Mouse (Mus musculus): Measurements from ENCODE around the gene Dazap1. TPM values are rescaled to one million over a fixed set of nuclear protein-coding genes. Genes with fewer than 3 reads are reported as not detected.

Gene Dazap1
- polyA plus RNA-seq, 1 experiment, result 43.5 TPM

DNA sequence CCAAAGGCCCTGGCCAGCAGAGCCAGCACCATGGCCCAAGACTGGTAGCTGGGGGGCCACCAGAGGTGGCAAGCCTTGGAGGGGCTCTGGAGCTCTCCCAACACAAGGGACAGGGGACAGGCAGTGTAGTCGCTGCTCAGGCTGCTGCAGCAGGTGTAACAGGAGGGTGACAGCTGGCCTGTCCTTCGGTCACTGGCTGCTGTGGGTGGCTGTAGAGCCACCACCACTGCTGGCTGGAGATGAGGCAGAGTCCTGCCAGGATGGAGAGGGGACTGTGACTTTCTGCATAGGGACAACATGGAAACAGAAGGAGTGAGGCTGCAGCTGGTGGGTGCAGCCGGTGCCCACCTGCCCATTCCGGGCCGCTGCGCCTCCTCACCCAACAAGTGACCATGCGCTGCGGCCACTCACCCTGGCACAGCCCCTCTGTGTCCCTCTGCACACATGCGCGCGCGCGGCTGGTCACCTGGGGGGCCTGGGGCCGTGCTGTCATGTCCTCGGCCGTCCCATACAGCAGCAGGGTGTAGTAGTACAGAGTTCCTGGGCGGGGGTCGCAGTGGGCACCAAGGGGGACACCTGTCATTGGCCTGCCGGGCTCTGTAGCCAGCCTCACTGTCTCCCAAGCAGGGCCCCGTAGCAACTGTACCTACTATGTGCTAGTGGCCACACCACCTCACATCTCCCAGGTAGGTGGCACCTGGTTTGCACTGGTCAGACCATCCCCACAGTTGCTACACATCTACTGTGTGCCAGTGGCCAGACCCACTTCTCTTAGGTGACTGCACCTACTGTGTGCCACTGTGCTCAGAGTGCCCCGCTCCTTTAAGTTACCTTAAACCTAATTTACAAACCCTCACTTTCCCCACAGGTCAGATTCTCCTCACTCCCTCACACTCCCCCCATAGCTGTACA lies 60.6 kb downstream of the Dazap1 start:
- no peak for DNase-seq (ENCODE audit: low read depth)

DNA sequence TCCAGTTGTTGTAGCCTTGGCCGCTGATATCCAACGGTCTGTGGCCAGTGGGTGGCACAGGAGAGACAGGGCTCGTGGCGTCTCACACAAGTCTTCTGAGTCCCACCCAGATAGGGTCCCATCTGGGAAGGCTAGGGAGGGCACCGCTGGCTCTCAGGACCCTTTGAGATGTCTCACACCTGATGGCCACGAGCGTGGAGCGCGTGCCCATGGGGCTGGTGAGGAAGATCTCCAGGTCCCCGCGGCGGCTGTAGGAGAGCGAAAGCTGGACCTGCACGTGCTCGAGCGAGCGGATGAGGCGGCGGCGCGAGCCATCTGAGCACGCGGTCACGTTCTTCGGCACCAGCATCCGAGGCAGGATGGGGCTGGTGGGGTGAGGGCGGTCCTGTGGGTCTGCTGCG lies 61.5 kb downstream of the Dazap1 start:
- no peak for DNase-seq (ENCODE audit: low read depth)

DNA sequence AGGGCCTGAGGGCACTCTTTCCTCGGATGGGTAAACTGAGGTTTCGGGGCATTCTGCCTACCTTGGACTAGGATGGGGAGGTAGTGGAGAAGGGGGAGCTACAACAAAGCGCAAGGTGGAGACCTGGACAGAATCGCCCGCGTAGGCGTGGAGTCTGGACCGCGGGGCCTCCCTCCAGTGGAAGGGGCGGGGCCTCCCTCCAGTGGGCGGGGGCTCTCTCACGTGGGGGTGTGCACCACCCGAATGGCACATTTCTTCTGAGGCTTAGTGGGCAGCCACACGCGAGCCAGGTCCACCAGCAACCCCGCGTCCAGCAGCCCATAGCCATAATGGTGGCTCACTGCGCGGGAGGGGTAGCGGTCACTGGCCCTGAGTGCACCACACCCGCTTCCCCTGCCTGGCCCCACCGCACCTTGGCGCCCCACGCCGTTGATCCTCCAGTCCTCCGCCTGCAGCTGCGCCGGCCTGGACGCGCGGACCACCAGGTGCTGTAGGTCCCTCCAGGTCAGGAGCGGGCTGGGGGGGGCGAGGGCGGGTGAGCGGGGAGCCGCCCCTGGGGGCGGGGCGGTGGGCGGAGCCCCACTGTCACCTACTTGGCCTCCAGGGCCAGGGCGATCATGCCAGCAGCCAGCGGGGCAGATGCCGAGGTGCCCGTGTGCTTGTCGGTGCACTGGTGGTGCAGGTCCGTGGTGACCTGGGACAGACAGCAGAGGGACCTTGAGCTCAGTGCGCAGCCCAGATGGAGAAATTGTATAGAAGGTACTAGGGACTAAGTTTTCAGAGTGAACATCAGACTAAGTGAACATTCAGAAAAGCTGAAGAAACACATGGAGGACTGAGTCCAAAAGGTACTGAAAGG lies 62.2 kb downstream of the Dazap1 start:
- no peak for DNase-seq (ENCODE audit: low read depth)

DNA sequence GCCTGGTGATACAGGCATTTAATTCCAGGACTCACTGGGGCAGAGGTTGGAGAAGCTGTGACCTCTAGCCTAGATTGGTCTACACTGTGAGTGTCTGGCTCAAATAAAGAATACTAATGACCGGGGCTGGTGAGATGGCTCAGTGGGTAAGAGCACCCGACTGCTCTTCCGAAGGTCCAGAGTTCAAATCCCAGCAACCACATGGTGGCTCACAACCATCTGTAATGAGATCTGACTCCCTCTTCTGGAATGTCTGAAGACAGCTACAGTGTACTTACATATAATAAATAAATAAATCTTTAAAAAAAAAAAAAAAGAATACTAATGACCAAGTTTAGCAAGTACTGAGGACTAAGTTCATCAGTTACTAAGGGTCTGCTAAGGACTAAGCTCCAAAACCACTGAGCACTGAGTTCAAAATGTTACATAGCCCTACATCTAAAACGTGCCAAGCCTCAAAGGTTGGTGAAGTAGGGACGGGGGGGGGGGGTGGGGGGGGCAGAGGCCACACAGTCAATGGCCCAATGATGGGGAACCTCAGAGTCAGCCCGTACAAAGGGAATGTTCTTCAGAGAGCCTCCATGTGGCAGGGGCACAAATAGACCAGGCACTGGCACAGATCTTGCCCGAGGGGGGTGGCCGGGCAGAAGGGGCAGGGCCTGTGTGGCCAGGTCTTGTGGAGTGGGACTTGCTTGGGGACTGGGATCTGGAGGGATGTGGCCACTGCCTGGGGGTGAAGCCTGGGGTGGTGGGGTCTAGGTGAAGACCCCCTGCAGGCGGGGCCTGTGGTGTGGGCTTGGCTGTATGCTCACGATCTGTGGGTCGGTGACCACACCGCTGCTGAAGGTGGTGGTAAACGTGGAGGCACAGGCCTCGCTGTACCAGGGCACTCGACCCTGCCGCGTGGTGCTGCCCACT lies 63.1 kb downstream of the Dazap1 start:
- no peak for DNase-seq (ENCODE audit: low read depth)

DNA sequence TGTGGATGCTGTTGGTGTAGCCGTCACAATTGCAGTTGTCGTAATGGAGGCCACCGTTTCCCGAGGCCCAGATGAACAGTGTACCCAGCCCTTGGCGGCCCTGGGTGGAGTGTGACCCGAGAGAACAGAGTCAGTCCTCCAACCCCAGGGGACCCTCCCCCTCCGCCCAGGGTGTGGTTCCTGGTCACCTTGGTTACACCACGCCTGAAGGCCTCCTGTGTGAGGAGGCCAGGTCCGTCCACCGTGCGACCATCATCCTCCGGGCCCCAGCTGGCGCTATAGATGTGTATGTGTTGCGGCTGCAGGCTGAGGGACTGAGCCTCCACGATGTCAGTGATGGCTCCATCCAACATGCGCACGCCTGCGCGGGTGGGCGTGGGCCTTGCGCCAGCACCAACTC lies 63.8 kb downstream of the Dazap1 start:
- no peak for DNase-seq (ENCODE audit: low read depth)

DNA sequence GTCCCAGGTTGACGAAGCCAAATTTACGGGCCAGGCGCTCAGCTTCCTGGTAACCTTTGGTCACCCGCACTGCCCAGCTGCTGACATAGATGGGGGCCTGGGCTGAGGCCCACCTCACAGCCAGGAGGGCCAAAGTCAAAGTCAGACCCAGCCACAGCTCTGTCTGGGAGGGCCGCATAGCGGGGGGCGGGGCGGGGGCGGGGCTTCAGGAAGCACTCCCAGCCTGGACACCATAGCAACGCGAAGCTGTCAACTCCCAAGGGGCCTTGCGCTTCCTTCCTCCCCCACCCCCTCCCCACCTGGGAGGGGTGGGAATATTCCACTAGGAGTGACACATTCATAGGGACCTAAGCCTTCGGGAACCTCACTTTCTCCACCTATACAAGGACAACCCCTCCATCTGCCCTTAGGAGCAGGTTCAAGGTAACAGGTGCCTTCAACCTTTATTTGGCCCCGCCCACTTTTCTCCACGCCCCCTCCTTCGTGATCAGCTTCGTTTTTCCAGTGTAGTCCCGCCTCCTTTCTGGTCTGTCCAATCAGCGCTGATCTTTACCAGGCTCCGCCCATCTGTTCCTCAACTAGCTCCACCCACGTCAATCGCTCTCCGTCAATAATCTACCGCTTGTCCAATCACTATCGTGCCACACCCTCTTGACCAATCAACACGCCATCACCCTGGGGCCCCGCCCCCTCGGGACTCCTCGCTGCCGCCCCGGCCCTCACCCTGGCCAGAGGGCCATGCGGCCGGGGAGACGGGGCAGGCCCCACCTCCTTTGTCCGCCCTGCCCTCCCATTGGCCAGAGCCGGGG lies 68.2 kb downstream of the Dazap1 start, which contains the start of the genes Pcsk4 and Reep6:
Gene Pcsk4 (minus strand): TSS at position 226 of the 809 bp plus-strand sequence.
Gene Reep6 (plus strand): TSS at position 681 of the 809 bp plus-strand sequence.
- DNase-seq (ENCODE audit: low read depth), result peak; percentile 87

DNA sequence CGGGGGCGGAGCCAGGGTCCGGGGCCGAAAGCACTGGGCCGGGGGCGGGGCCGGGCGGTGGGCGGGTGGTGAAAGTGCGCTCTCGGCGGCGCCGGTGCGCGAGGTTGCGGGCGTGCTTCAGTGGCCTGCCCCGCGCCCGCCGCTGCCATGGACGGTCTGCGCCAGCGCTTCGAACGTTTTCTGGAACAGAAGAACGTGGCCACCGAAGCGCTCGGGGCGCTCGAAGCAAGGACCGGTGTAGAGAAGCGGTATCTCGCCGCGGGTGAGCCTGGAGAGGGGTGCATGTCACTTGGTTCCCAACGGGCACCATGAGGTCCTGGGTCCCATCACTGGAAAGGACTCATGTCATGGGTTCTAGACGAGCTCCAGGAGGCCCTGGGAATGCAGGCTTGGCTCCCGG lies 68.8 kb downstream of the Dazap1 start:
- no peak for DNase-seq (ENCODE audit: low read depth)

DNA sequence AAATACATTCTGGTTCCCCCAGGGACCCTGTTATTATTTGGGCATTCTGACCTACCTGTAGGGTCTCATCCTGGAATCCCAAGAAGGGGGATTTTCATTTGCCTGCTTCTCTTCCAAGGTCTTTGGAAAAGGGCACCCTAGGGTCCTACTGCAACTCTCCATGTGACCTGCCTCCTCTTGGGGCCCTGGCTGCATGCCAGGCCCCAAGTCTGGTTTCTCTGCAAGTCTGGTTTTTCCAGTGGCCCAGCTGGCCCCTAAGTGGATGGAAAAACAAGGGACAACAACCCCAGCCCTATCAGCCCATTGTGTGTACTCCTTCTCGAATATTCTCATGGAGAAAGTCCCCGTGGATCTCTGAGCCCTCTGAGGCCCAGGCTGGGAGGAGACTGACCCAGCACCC lies 69.6 kb downstream of the Dazap1 start:
- DNase-seq (ENCODE audit: low read depth), result no peak

DNA sequence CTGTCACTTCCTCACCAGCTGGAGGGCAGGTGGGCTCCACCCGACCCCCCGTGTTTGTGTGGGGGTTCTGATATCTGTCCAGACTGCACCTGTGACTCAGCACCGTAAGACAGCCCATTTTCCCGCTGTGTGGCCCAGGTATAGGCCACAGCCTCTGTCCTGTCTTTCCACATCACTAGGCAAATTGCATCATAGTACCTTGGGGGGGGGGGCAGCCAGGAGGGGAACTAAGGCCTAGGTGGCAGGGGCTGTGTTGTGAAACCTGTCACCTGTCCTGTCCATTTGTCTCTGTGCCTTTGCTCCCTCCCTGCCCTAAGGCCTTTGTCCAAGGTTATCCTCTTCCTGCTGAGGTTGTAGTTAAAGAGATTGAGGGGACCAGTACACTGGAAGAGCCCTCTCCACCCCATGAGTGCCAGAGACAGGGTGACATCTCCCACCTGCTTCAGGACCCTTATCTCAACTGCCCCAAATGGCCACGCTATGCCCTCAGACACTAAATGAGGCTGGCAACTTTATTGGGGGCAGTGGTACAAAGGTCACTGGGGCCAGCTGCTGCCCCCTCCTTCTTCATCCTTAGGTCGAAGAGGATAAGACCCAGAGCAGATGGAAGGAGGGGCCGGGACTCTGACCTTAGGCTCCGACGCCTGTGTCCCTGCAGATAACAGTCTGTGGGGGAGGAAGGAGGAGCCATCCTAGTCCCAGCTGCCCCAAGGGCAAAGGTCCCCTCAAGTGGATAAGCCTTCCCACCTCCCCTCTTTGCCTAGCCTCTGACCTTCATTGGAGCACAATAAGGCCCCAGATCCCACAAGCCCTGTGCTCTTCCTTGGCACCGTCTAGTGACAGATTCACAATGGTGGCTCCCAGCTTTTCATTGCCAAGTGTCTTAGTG lies 70.6 kb downstream of the Dazap1 start:
- DNase-seq (ENCODE audit: low read depth), result no peak

DNA sequence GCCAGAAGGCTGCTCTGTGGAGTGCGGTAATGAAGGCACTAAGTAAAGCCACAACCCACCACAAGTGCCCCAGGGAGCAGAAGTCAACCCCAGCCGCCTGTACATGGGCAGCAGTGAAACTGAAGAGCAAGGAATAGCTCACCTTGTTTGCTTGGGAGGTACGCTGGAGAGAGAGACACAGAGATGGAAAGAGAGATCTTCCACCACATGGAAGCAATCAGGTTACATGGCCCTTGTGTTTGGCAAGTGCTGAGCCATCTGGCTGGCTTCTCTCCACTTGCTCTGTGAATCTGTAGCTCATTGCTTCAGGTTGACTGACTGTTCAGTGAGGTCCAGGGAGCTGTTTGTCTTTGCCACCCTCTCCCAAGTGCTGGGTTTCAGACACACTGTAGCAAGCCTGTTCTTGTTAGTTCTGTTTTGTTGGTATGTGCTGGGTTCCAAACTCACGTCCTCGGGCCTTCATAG lies 71.3 kb downstream of the Dazap1 start:
- no peak for DNase-seq (ENCODE audit: low read depth)

DNA sequence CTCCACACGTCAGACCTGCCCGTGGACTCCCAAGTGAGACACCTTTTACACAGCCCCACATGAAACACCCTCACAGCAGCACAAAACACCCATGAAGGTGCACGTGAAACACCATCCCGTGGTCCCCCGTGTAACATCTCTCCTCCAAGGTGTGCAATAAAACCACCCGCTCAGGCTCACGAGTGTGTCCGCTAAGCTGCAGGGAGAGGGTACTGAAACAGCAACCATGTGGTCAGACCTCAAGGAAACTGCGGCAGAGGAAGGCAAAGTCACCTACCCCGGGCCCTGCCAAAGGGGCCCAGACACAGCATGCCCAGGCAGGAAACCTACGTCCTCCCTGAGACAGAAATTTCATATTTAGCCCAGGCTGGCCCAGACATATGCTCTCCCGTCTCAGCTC lies 75.0 kb downstream of the Dazap1 start:
- no peak for DNase-seq (ENCODE audit: low read depth)

Other genes starting within 250 kb of the Dazap1 start
- gene Arhgap45, start 244.8 kb upstream of the Dazap1 start, polyA plus RNA-seq (2012; rRNA removed), result 16.4 and 20.1 TPM in 2 replicates
- 152 and 167 TPM in 2 replicates for gene Polr2e, start 221.7 kb upstream of the Dazap1 start, polyA plus RNA-seq (2012; rRNA removed)
- 721 and 1,178 TPM in 2 replicates for gene Gpx4, start 214.3 kb upstream of the Dazap1 start, polyA plus RNA-seq (2012; rRNA removed)
- gene Sbno2, start 155.9 kb upstream of the Dazap1 start, polyA plus RNA-seq (2012; rRNA removed), result 32.3 and 38.6 TPM in 2 replicates
- gene Stk11, start 145.7 kb upstream of the Dazap1 start, polyA plus RNA-seq (2012; rRNA removed), result 108 TPM in 2 replicates
- gene Atp5d, start 122.9 kb upstream of the Dazap1 start, polyA plus RNA-seq (2012; rRNA removed), result 561 and 619 TPM in 2 replicates
- 32.6 and 47.3 TPM in 2 replicates for gene Cbarp, start 120.7 kb upstream of the Dazap1 start, polyA plus RNA-seq (2012; rRNA removed)
- gene Midn, start 113.2 kb upstream of the Dazap1 start, polyA plus RNA-seq (2012; rRNA removed), result 35.1 and 46.4 TPM in 2 replicates
- 159 and 198 TPM in 2 replicates for gene Cirbp, start 95.5 kb upstream of the Dazap1 start, polyA plus RNA-seq (2012; rRNA removed)
- gene 1600002K03Rik, start 88.5 kb upstream of the Dazap1 start, polyA plus RNA-seq (2012; rRNA removed), result 9.3 and 13.7 TPM in 2 replicates
- gene Efna2, start 82.0 kb upstream of the Dazap1 start, polyA plus RNA-seq (2012; rRNA removed), result 3.2 and 4.0 TPM in 2 replicates
- 52.5 and 54.1 TPM in 2 replicates for gene Mum1, start 35.1 kb upstream of the Dazap1 start, polyA plus RNA-seq (2012; rRNA removed)
- gene Ndufs7, start 12.4 kb upstream of the Dazap1 start, polyA plus RNA-seq (2012; rRNA removed), result 335 and 336 TPM in 2 replicates
- gene Gamt, start 474 bp upstream of the Dazap1 start, polyA plus RNA-seq (2012; rRNA removed), result 252 and 295 TPM in 2 replicates
- gene Rps15, start 31.0 kb downstream of the Dazap1 start, polyA plus RNA-seq (2012; rRNA removed), result 1,514 and 1,586 TPM in 2 replicates
- 1.4 and 1.5 TPM in 2 replicates for gene Apc2, start 34.5 kb downstream of the Dazap1 start, polyA plus RNA-seq (2012; rRNA removed)
- 55.9 and 62.7 TPM in 2 replicates for gene 2310011J03Rik, start 59.1 kb downstream of the Dazap1 start, polyA plus RNA-seq (2012; rRNA removed)
- 10.4 and 10.6 TPM in 2 replicates for gene Pcsk4, start 68.0 kb downstream of the Dazap1 start, polyA plus RNA-seq (2012; rRNA removed)
- 28.7 and 51.2 TPM in 2 replicates for gene Reep6, start 68.5 kb downstream of the Dazap1 start, polyA plus RNA-seq (2012; rRNA removed)
- 11.2 and 18.2 TPM in 2 replicates for gene Adamtsl5, start 86.9 kb downstream of the Dazap1 start, polyA plus RNA-seq (2012; rRNA removed)
- gene Plk5, start 95.0 kb downstream of the Dazap1 start, polyA plus RNA-seq (2012; rRNA removed), result 0.57 and 0.93 TPM in 2 replicates
- 13.3 and 19.1 TPM in 2 replicates for gene Mex3d, start 126.2 kb downstream of the Dazap1 start, polyA plus RNA-seq (2012; rRNA removed)
- 145 and 160 TPM in 2 replicates for gene Mbd3, start 138.1 kb downstream of the Dazap1 start, polyA plus RNA-seq (2012; rRNA removed)
- 1,967 and 2,574 TPM in 2 replicates for gene Uqcr11, start 145.3 kb downstream of the Dazap1 start, polyA plus RNA-seq (2012; rRNA removed)
- gene Tcf3, start 172.2 kb downstream of the Dazap1 start, polyA plus RNA-seq (2012; rRNA removed), result 56.8 and 63.8 TPM in 2 replicates
- gene Onecut3, start 233.3 kb downstream of the Dazap1 start, polyA plus RNA-seq (2012; rRNA removed), result not detected in 2 replicates

All from gonadal fat pad, adult 2 months (tissue).